Mouse (Mus musculus): ENCODE data around the gene Hunk.

DNA sequence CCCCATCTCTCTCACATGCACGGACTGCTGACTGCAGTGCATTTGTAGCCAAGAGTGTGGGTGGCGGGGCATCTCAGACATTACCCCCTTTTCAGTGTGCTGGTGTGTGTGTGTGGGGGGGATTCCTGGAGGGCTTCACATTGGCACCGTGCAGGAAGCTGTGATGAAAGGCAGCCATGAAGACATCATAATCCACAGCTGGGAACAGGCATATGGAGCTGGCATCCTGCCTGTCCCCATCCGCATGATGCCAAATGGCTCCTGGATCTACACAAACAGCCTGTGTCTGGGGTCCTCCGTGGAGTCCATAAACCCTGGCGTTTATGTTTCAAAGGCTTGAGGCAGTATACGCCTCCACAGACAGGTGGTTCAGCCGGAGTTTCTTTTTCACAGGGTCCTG is 132.4 kb downstream of the Hunk start:
- TF ChIP-seq CTCF (IDR thresholded peaks at IDR 0.05; ENCODE audit: borderline replicate concordance, control insufficient read depth, extremely low read depth, insufficient read depth, low read length, poor library complexity) (no peak), POLR2A (IDR thresholded peaks at IDR 0.05; ENCODE audit: control insufficient read depth, extremely low read depth, insufficient read depth, low read length, poor library complexity) (no peak)

Measured in thymus, adult 2 months (tissue).